In the genomic region with DNA sequence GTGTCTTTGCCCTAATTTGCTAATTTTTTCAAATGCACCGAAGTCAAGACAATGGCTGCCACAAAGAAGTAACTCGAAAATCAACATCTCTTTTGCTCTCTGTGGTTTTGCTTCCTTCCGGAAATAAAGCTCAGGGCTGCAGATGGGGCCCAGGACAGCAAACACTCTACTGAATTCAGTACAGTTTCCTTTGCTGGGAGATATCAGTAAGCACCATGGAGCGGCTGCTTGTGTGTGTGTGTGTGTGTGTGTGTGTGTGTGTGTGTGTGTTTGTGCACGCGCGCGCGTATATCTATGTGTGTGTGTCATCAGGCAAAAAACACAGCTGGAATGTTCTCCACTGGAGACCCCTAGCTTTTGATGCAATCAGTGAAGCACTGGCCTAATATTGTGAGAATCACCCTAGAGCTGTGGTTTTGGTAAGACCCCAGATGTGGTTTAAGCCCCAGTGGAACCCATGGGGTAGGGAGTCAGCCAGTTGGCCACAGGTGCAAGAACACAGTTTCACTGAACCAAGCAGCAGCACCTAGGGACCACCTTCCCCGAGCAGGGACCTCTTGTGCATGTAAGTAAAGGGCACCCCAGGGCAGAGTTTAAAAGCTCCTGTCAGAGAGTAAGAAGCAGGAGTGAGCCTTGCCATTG, we compare ENCODE assay signal across 15 mouse cellular contexts. TPM values are rescaled to one million over a fixed set of nuclear protein-coding genes. Genes with fewer than 3 reads are reported as not detected.
DNase-seq lines count a peak whose midpoint lies in the region; ATAC-seq and TF ChIP-seq lines count a peak whose summit lies in the region.
"Had no signal": no experiment of that assay in that cellular context is flagged by ENCODE, and none has a peak within 500 bp of the region (broad histone marks: within the 10 kb centered on the region; RNA-seq: fewer than 3 reads in every experiment).

No protein-coding gene starts in this region.

- no peaks in the 10 kb centered on the region for H3K27me3 ChIP-seq in liver, postnatal 0 days (ENCODE audit: insufficient read depth, low read length)
- H3K27me3 ChIP-seq in splenic B cell, adult 2 months (ENCODE audit: control insufficient read depth, insufficient read depth, low read length, poor library complexity, severe bottlenecking), result no peaks in the 10 kb centered on the region

- no peak for TF ChIP-seq EP300 in liver, postnatal 0 days (IDR thresholded peaks at IDR 0.05; ENCODE audit: low read depth)

- peak overlapping the region; percentile 32 for H3K4me3 ChIP-seq in bone marrow, adult 2 months (replicated peaks; ENCODE audit: control insufficient read depth, low read depth, low read length)
- peak overlapping the region; percentile 19 for H3K4me3 ChIP-seq in liver, postnatal 0 days (ENCODE audit: low read depth, low read length)
- H3K4me3 ChIP-seq: hindbrain, embryonic 10.5 days had no signal

- H3K9me3 ChIP-seq in liver, postnatal 0 days (ENCODE audit: low read length), result no peaks in the 10 kb centered on the region
- H3K9me3 ChIP-seq: hindbrain, embryonic 10.5 days had no signal

- peak overlapping the region; percentile 85 for H3K27ac ChIP-seq in bone marrow, adult 2 months (ENCODE audit: control insufficient read depth, insufficient read depth, low read depth, low read length, poor library complexity)
- peak overlapping the region; percentile 68 for H3K27ac ChIP-seq in liver, postnatal 0 days (ENCODE audit: low read depth)
- H3K27ac ChIP-seq: hindbrain, embryonic 10.5 days had no signal

- H3K4me1 ChIP-seq in bone marrow, adult 2 months (ENCODE audit: control insufficient read depth, insufficient read depth, low read length), result peaks cover 6% of the 10 kb centered on the region; the same call in 1 of the 2 replicates
- peaks cover 18% of the 10 kb centered on the region for H3K4me1 ChIP-seq in liver, postnatal 0 days (ENCODE audit: insufficient read depth)
- H3K4me1 ChIP-seq: hindbrain, embryonic 10.5 days had no signal

- peak; percentile 66 for ATAC-seq in liver, postnatal 0 days

- WGBS in bone marrow, adult 2 months, result 5% methylated on average over 10 of the region's 10 CpGs
- WGBS in liver, postnatal 0 days (ENCODE audit: insufficient replicate concordance), result 31% methylated on average over 10 of the region's 10 CpGs

- no peak for TF ChIP-seq POLR2A in bone marrow, adult 2 months (IDR thresholded peaks at IDR 0.05; ENCODE audit: borderline replicate concordance, control insufficient read depth, low read depth, low read length)

- peak overlapping the region; percentile 59 for H3K4me2 ChIP-seq in liver, postnatal 0 days (ENCODE audit: low read depth, low read length)

- no peak overlapping the region for H3K9ac ChIP-seq in liver, postnatal 0 days (replicated peaks)

- no peak for TF ChIP-seq CTCF in bone marrow, adult 2 months (IDR thresholded peaks at IDR 0.05; ENCODE audit: control insufficient read depth, insufficient read depth, low read length)
- 0 out of 2 replicates have a peak, but pooled peaks have one; percentile 4 for TF ChIP-seq CTCF in liver, postnatal 0 days (IDR thresholded peaks at IDR 0.05; ENCODE audit: low read depth)

- no peaks in the 10 kb centered on the region for H3K36me3 ChIP-seq in liver, postnatal 0 days (replicated peaks; ENCODE audit: insufficient read depth, low read length)
- H3K36me3 ChIP-seq in splenic B cell, adult 2 months (ENCODE audit: control insufficient read depth, insufficient read depth, low read length, poor library complexity, severe bottlenecking), result peaks cover 3% of the 10 kb centered on the region; the same call in 1 of the 2 replicates
- H3K36me3 ChIP-seq: hindbrain, embryonic 10.5 days had no signal

- peak; percentile 77 for DNase-seq in CD4-positive, CD25-positive, alpha-beta regulatory T cell, adult 2 months (ENCODE audit: low read depth, low spot score)
- peak; percentile 37 for DNase-seq in liver, postnatal 0 days
- peak; percentile 62 for DNase-seq in splenic B cell, adult 2 months (ENCODE audit: low read depth, low spot score)
- DNase-seq in neural tube, embryonic 10.5 days (ENCODE audit: extremely low spot score, low spot score), result no peak
- no peak for DNase-seq in cerebellum, adult 9-10 months
- no peak for DNase-seq in left cerebral cortex, postnatal 10 days (ENCODE audit: extremely low spot score in 1 of 2, low spot score in 2 of 2)
- no peak for DNase-seq in gastrocnemius, postnatal 14 days
- DNase-seq: adrenal gland, postnatal 14 days; cerebellum, adult 11 months; gastrocnemius, postnatal 10 days; kidney, adult 2 months; layer of hippocampus, adult 9-11 months; midbrain, embryonic 14.5 days had no signal

- intact Hi-C loops in left cerebral cortex, postnatal 10 days (cut with DNase I), result no loop called here
- intact Hi-C loops in gastrocnemius, postnatal 14 days (cut with DNase I; ENCODE audit: low total_unique reads), result no loop called here

RNA-seq across cellular contexts. Expression of a gene that starts 19.7 kb away (rescaled TPM):
- polyA plus RNA-seq in bone marrow, adult 2 months (2011; ENCODE audit: insufficient read depth, insufficient read length, low replicate concordance, missing spikeins), result 70.1 and 95.2 TPM in 2 replicates
- polyA plus RNA-seq in liver, postnatal 0 days (2015; fragmentation: Nextera tagmentation; extraction: Ambion mirVana), result 16.5 and 23.0 TPM in 2 replicates
- total RNA-seq in left cerebral cortex, postnatal 10 days (2021), result 1 to 10 TPM; 3.5 to 4.4 TPM
- total RNA-seq in gastrocnemius, postnatal 14 days (2021), result 1 to 10 TPM; 7.6 to 9.9 TPM

Comparison
In these comparisons a context has a peak if more than half of its experiments do, and no peak if none do; other contexts are left out.
1. DNase-seq: peak in CD4-positive, CD25-positive, alpha-beta regulatory T cell, adult 2 months (single experiment), liver, postnatal 0 days (single experiment) and splenic B cell, adult 2 months (single experiment); none in neural tube, embryonic 10.5 days (single experiment), cerebellum, adult 9-10 months (single experiment), left cerebral cortex, postnatal 10 days (0 of 2) and gastrocnemius, postnatal 14 days (single experiment).